Mouse (Mus musculus) intestine, postnatal 0 days (tissue): ENCODE measurements around the gene Fcgrt. TPM values are rescaled to one million over a fixed set of nuclear protein-coding genes. Genes with fewer than 3 reads are reported as not detected.
"Not testable (repeated sequence)": the region's sequence is repeated elsewhere in the genome, so short reads cannot be mapped to it uniquely, and the experiment has no call there.

Experiments
- ATAC-seq: fragments of 200-750 bp; cut with Nextera tagmentation; 2 replicates; pipeline ENCODE4 v1.8.0; 2017; ENCODE audit warnings: mild to moderate bottlenecking, moderate TSS enrichment, moderate library complexity
- H3K27ac ChIP-seq: fragments of 300-500 bp; sonication (generic); 2 replicates; pipeline ENCODE4 v1.5.1; 2014; ENCODE audit warnings: mild to moderate bottlenecking, low read depth, low read length, moderate library complexity
- H3K27me3 ChIP-seq: fragments of 300-500 bp; sonication (generic); replicated peaks from 2 replicates; pipeline ENCODE4 v1.6.1; 2014; ENCODE audit warnings: low read length, mixed read lengths; ENCODE audit not compliant: control insufficient read depth, insufficient read depth
- H3K36me3 ChIP-seq: fragments of 300-500 bp; sonication (generic); 2 replicates; pipeline ENCODE4 v1.6.1; 2014; ENCODE audit warnings: mild to moderate bottlenecking, moderate library complexity; ENCODE audit not compliant: control insufficient read depth, insufficient read depth
- H3K4me1 ChIP-seq: fragments of 300-500 bp; sonication (generic); replicated peaks from 2 replicates; pipeline ENCODE4 v1.6.1; 2014; ENCODE audit warnings: antibody characterized with exemption, low read length, mixed read lengths; ENCODE audit not compliant: control insufficient read depth, insufficient read depth
- H3K4me2 ChIP-seq: fragments of 300-500 bp; sonication (generic); replicated peaks from 2 replicates; pipeline ENCODE4 v1.6.1; 2014; ENCODE audit warnings: low read depth, mild to moderate bottlenecking, moderate library complexity
- H3K4me3 ChIP-seq: fragments of 300-500 bp; sonication (generic); 2 replicates; pipeline ENCODE4 v1.5.1; 2014; ENCODE audit warnings: low read depth, low read length
- H3K9ac ChIP-seq: fragments of 300-500 bp; sonication (generic); 2 replicates; pipeline ENCODE4 v1.6.1; 2014; ENCODE audit warnings: mild to moderate bottlenecking, low read depth, low read length
- H3K9me3 ChIP-seq: fragments of 300-500 bp; sonication (generic); 2 replicates; pipeline ENCODE4 v1.6.1; 2016; ENCODE audit warnings: mixed run types; ENCODE audit not compliant: control insufficient read depth
- CTCF ChIP-seq: sonication (generic); IDR thresholded peaks from 2 replicates; pipeline ENCODE4 v1.5.1; 2016; ENCODE audit warnings: low read depth, mild to moderate bottlenecking, control low read depth, antibody characterized with exemption, moderate library complexity
- WGBS: fragments of 180-500 bp; shearing (Covaris S2); extraction: QIAGEN DNeasy Blood & Tissue Kit; methylation state at CpG from one replicate; pipeline ENCODE4 v1.1.7; 2014; 5-methylcytosine and 5-hydroxymethylcytosine counted together
- polyA plus RNA-seq: library from polyadenylated mRNA; unstranded; fragments of >200 nt; fragmentation: Nextera tagmentation; extraction: Ambion mirVana; gene quantifications from 2 replicates; pipeline ENCODE4 v1.2.1, GENCODE M21; 2015

Gene Fcgrt
- polyA plus RNA-seq, 1 experiment from 2014 or later: 3,267 TPM

DNA sequence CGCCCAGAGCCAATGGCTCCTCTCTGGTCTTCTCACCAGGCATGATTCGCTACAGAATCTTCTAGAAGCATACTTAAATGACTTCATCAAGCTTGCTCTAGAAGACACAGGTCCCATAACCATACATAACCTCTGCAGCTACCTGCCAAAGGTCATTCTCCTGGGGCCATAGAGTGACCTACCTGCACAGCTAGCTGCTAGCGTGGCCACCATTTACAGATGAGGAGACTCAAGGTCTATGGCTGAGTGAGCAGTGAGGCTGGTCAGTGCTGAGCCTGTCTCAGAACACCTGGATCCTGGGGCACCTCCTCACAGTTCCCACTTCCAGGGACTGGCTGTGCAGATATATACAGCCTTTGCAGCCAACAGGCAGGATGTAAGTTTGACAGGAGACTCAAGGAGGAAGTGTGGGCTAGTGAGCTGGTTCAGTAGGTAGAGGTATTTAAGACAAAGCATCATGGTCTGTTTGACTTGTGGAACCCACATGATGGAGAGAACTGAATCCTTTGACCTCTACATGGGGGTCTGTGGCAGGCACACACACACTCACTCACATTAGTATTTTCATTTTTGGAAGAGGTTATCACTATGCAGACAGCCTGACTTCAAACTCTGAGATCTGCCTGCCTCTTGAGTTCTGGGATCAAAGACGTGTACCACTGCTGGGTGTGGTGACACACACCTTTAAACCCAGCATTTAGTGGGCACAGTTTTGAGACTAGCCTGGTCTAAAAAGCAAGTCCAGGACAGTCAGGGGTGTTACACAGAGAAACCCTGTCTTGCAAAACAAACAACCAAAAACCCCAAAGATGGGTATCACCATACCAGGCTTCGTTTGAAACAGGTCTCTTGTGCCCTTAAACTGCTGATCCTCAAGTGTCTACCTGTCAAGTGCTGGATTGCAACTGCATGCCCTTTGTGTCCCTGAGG, 16.4 kb upstream of the Fcgrt start:
- peaks cover 44% of the 10 kb centered on the region for H3K36me3 ChIP-seq
- ATAC-seq: no peak
- H3K9me3 ChIP-seq: no peaks in the 10 kb centered on the region
- 0 out of 2 replicates have a peak overlapping the region, but pooled peaks have one; percentile 4 for H3K9ac ChIP-seq
- H3K27me3 ChIP-seq: no peaks in the 10 kb centered on the region
- no peak overlapping the region for H3K4me3 ChIP-seq
- H3K27ac ChIP-seq: peak overlapping the region; percentile 21
- H3K4me2 ChIP-seq: no peak overlapping the region
- no peak for TF ChIP-seq CTCF
- WGBS: 57% methylated on average over 5 of the region's 5 CpGs
- peaks cover 3% of the 10 kb centered on the region; the same call in 1 of the 2 replicates for H3K4me1 ChIP-seq

DNA sequence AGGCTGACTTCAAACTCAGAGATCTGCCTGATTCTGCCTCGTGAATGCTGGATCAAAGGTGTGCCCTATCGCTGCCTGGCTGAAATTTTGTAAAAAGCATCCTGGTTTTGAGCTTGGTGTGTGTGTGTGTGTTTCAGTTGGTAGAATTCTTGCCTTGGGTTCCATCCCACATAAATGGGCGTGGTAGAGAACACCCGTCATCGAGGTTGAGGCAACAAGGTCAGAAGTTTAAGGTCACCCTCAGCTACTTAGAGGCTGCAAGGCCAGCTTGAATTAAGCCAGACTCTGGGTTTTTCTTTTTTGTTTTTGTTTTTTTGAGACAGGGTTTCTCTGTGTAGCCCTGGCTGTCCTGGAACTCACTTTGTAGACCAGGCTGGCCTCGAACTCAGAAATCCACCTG, 14.7 kb upstream of the Fcgrt start:
- H3K4me3 ChIP-seq: no peak overlapping the region
- no peak for ATAC-seq
- no peak for TF ChIP-seq CTCF
- H3K9me3 ChIP-seq: no peaks in the 10 kb centered on the region
- 75% methylated on average over 5 of the region's 6 CpGs for WGBS
- H3K9ac ChIP-seq: no peak overlapping the region
- H3K4me2 ChIP-seq: no peak overlapping the region
- H3K36me3 ChIP-seq: peaks cover 44% of the 10 kb centered on the region
- no peak overlapping the region for H3K27ac ChIP-seq
- no peaks in the 10 kb centered on the region for H3K27me3 ChIP-seq
- H3K4me1 ChIP-seq: peaks cover 3% of the 10 kb centered on the region; the same call in 1 of the 2 replicates

DNA sequence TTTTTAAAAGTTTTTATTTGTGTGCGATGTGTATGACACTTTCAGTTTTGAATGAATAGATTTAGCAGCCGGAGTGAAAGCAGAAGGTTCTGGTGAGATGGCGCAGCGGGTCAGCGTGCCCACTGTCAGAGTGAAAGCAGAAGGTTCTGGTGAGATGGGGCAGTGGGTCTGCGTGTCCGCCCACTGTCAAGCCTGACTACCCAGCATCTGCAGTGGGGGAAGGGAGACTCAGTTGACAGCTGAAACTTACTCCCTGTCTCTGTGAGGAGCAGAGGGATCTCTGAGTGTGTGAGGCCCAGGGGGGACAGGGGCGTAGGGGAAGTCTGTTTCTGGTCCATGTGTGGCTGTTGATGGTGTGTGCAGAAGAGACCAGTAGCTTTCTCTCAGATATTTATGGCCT, 13.9 kb upstream of the Fcgrt start:
- H3K4me1 ChIP-seq: peaks cover 3% of the 10 kb centered on the region; the same call in 1 of the 2 replicates
- no peak for TF ChIP-seq CTCF
- ATAC-seq: no peak
- H3K4me3 ChIP-seq: no peak overlapping the region
- H3K4me2 ChIP-seq: 0 out of 2 replicates have a peak overlapping the region, but pooled peaks have one; percentile 4
- 78% methylated on average over 8 of the region's 8 CpGs for WGBS
- H3K9ac ChIP-seq: no peak overlapping the region
- H3K27me3 ChIP-seq: no peaks in the 10 kb centered on the region
- peaks cover 38% of the 10 kb centered on the region for H3K36me3 ChIP-seq
- peak overlapping the region; percentile 36; the same call in 1 of the 2 replicates for H3K27ac ChIP-seq
- H3K9me3 ChIP-seq: no peaks in the 10 kb centered on the region

DNA sequence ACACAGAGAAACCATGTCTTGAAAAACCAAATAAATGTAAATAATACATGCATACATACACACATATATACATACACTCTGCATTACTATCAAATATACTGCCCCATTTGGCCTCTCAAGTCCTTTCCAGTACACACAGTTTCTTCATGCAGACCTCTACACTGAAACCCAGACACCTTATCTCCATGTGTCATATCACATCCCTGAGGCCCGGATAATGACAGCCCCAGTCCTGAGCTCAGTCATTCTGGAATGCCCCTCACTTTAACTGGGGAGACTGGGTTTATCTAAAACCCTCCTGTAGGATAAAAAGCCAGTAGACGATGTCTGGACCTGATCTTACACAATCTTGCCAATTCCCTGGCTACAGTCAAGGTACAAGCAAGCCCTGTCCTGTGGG, 9.8 kb upstream of the Fcgrt start:
- peak overlapping the region; percentile 80 for H3K27ac ChIP-seq
- TF ChIP-seq CTCF: no peak
- no peaks in the 10 kb centered on the region for H3K27me3 ChIP-seq
- no peaks in the 10 kb centered on the region for H3K9me3 ChIP-seq
- no peak overlapping the region for H3K9ac ChIP-seq
- H3K4me1 ChIP-seq: no peaks in the 10 kb centered on the region
- peak; percentile 28; the same call in 1 of the 2 replicates for ATAC-seq
- no peak overlapping the region for H3K4me3 ChIP-seq
- no peak overlapping the region for H3K4me2 ChIP-seq
- 30% methylated on average over 2 of the region's 2 CpGs for WGBS
- no peaks in the 10 kb centered on the region; the same call in 1 of the 2 replicates for H3K36me3 ChIP-seq

DNA sequence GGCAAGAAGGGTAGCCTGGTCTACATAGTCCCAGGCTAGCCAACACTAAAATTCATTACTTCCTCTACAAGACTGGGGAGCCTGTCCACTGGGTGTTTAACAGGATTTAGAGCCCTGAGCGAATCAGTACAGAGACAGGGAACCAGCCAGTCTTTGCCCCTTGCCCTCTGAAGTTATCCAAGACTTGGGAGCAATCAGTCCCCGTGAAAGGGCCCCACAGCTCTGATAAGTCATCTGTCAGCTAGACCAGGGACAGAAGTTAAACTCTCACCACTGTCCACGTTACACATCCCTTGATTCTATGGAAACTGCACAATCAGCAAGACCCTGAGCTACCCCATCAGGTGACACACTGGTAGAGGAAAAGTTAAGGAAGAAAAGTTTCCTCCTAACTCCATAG, 8.9 kb upstream of the Fcgrt start:
- Histone ChIP-seq H3K9ac (no peak overlapping the region), H3K4me2 (no peak overlapping the region), H3K4me3 (no peak overlapping the region), H3K9me3 (no peaks in the 10 kb centered on the region), H3K27me3 (no peaks in the 10 kb centered on the region), H3K4me1 (no peaks in the 10 kb centered on the region), H3K27ac (peak overlapping the region; percentile 80), H3K36me3 (no peaks in the 10 kb centered on the region; the same call in 1 of the 2 replicates)
- 21% methylated on average over 3 of the region's 3 CpGs for WGBS
- ATAC-seq: peak; percentile 83
- TF ChIP-seq CTCF: no peak

DNA sequence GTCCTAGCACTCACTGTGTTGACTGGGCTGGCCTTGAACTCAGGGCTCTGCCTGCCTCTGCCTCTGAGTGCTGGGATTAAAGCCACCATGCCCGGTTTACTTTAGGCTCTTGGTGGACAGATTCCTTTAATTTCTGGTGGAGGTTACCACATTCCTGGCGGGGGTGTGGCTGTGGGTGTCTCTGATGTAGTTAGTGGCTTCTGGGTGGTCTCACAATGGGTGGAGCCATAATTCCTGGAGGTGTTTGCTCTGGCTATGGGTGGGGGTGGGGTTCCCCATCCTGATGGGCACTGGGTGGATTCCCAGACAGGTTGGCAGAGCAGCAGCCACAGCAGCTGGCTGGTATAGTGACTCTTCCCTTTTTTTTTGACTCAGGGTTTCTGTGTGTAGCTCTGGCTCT, 8.3 kb upstream of the Fcgrt start:
- H3K27me3 ChIP-seq: no peaks in the 10 kb centered on the region
- 60% methylated on average over 2 of the region's 2 CpGs for WGBS
- H3K9me3 ChIP-seq: no peaks in the 10 kb centered on the region
- no peak for TF ChIP-seq CTCF
- no peaks in the 10 kb centered on the region for H3K36me3 ChIP-seq
- peak overlapping the region; percentile 61 for H3K27ac ChIP-seq
- H3K4me1 ChIP-seq: no peaks in the 10 kb centered on the region
- ATAC-seq: no peak
- no peak overlapping the region for H3K9ac ChIP-seq
- no peak overlapping the region for H3K4me3 ChIP-seq
- no peak overlapping the region for H3K4me2 ChIP-seq

DNA sequence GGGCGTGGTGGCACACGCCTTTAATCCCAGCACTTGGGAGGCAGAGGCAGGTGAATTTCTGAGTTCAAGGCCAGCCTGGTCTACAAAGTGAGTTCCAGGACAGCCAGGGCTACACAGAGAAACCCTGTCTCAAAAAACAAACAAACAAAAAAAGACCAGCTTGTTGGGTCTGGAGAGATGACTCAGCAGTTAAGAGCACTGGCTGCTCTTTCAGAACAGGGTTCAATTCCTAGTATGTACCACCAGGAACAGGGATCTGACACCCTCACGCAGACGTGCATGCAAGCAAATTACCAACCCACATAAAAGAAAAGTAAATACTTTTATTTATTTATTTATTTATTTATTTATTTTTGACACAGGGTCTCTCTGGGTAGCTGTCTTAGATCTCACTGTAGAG, 6.4 kb upstream of the Fcgrt start:
- 85% methylated on average over 4 of the region's 4 CpGs for WGBS
- H3K27ac ChIP-seq, ATAC-seq, H3K4me2 ChIP-seq, H3K36me3 ChIP-seq, H3K9me3 ChIP-seq, H3K4me3 ChIP-seq, H3K4me1 ChIP-seq, H3K27me3 ChIP-seq, H3K9ac ChIP-seq: not testable (repeated sequence)
